Mouse (Mus musculus) heart, embryonic 16.5 days (tissue): Measurements from ENCODE around the gene Dpysl4. TPM values are rescaled to one million over a fixed set of nuclear protein-coding genes. Genes with fewer than 3 reads are reported as not detected.

Experiments used
- ATAC-seq: fragments of 200-750 bp; cut with Nextera tagmentation; replicated peaks from 2 replicates; pipeline ENCODE4 v1.8.0; 2017; ENCODE audit warnings: moderate number of reproducible peaks; ENCODE audit not compliant: insufficient read depth, low FRiP score; ENCODE audit errors: extremely low read depth
- H3K27ac ChIP-seq: fragments of 300-500 bp; sonication (generic); 2 replicates; pipeline ENCODE4 v1.5.1; 2014; ENCODE audit warnings: mild to moderate bottlenecking, low read length, control low read depth, moderate library complexity
- H3K27me3 ChIP-seq: fragments of 300-500 bp; sonication (generic); 2 replicates; pipeline ENCODE4 v1.6.1; 2014; ENCODE audit warnings: low read length, mixed read lengths; ENCODE audit not compliant: control insufficient read depth, insufficient read depth
- H3K36me3 ChIP-seq: fragments of 300-500 bp; sonication (generic); 2 replicates; pipeline ENCODE4 v1.6.1; 2014; ENCODE audit not compliant: control insufficient read depth, insufficient read depth
- H3K4me1 ChIP-seq: fragments of 300-500 bp; sonication (generic); 2 replicates; pipeline ENCODE4 v1.6.1; 2014; ENCODE audit warnings: low read length, mixed read lengths; ENCODE audit not compliant: control insufficient read depth, insufficient read depth
- H3K4me2 ChIP-seq: fragments of 300-500 bp; sonication (generic); 2 replicates; pipeline ENCODE4 v1.6.1; 2014; ENCODE audit warnings: low read depth, mild to moderate bottlenecking, control low read depth, low read length
- H3K4me3 ChIP-seq: fragments of 300-500 bp; sonication (generic); 2 replicates; pipeline ENCODE4 v1.5.1; 2014; ENCODE audit warnings: mild to moderate bottlenecking, control low read depth, low read length
- H3K9ac ChIP-seq: fragments of 300-500 bp; sonication (generic); 2 replicates; pipeline ENCODE4 v1.6.1; 2014; ENCODE audit warnings: low read length, control low read depth
- H3K9me3 ChIP-seq: fragments of 300-500 bp; sonication (generic); replicated peaks from 2 replicates; pipeline ENCODE4 v1.6.1; 2016; ENCODE audit warnings: low read length; ENCODE audit not compliant: control insufficient read depth
- WGBS: fragments of 180-500 bp; shearing (Covaris S2); extraction: QIAGEN DNeasy Blood & Tissue Kit; methylation state at CpG from one replicate; pipeline ENCODE4 v1.1.7; 2014; 5-methylcytosine and 5-hydroxymethylcytosine counted together
- polyA plus RNA-seq: library from polyadenylated mRNA; unstranded; fragments of >200 nt; fragmentation: Nextera tagmentation; extraction: Ambion mirVana; gene quantifications from 2 replicates; pipeline ENCODE4 v1.2.1, GENCODE M21; 2015

Dpysl4 gene
- polyA plus RNA-seq, 1 experiment from 2014 or later: 1.6 TPM

GRCm38 (mm10) chr7:139131538-139131937 lies 45.7 kb downstream of the Dpysl4 start:
- no peak for ATAC-seq
- H3K9me3 ChIP-seq: no peaks in the 10 kb centered on the region
- H3K4me1 ChIP-seq: peaks cover 16% of the 10 kb centered on the region
- H3K9ac ChIP-seq: no peak overlapping the region
- no peak overlapping the region for H3K27ac ChIP-seq
- WGBS: 63% methylated on average over 8 of the region's 8 CpGs
- H3K4me3 ChIP-seq: no peak overlapping the region
- H3K27me3 ChIP-seq: no peaks in the 10 kb centered on the region
- H3K36me3 ChIP-seq: no peaks in the 10 kb centered on the region
- no peak overlapping the region for H3K4me2 ChIP-seq

GRCm38 (mm10) chr7:139133446-139133845 lies 47.6 kb downstream of the Dpysl4 start:
- Histone ChIP-seq H3K4me1 (peaks cover 16% of the 10 kb centered on the region), H3K4me2 (no peak overlapping the region), H3K27me3 (no peaks in the 10 kb centered on the region), H3K36me3 (no peaks in the 10 kb centered on the region), H3K4me3 (no peak overlapping the region), H3K27ac (no peak overlapping the region), H3K9me3 (no peaks in the 10 kb centered on the region), H3K9ac (no peak overlapping the region)
- no peak for ATAC-seq
- WGBS: 47% methylated on average over 3 of the region's 3 CpGs

GRCm38 (mm10) chr7:139135236-139135635 lies 49.4 kb downstream of the Dpysl4 start:
- Histone ChIP-seq H3K27ac (peak overlapping the region; percentile 64), H3K4me2 (no peak overlapping the region), H3K27me3 (no peaks in the 10 kb centered on the region), H3K9me3 (no peaks in the 10 kb centered on the region), H3K4me1 (peaks cover 16% of the 10 kb centered on the region), H3K36me3 (no peaks in the 10 kb centered on the region), H3K9ac (no peak overlapping the region), H3K4me3 (no peak overlapping the region)
- ATAC-seq: peak; percentile 82
- WGBS: 41% methylated on average over 5 of the region's 5 CpGs

GRCm38 (mm10) chr7:139136906-139137491 lies 51.2 kb downstream of the Dpysl4 start:
- Histone ChIP-seq H3K4me2 (no peak overlapping the region), H3K9ac (no peak overlapping the region), H3K27ac (no peak overlapping the region), H3K9me3 (no peaks in the 10 kb centered on the region), H3K27me3 (no peaks in the 10 kb centered on the region; the same call in 1 of the 2 replicates), H3K4me3 (no peak overlapping the region), H3K36me3 (no peaks in the 10 kb centered on the region), H3K4me1 (peaks cover 16% of the 10 kb centered on the region)
- no peak for ATAC-seq
- 74% methylated on average over 5 of the region's 5 CpGs for WGBS

GRCm38 (mm10) chr7:139139921-139140461 lies 54.2 kb downstream of the Dpysl4 start:
- no peak for ATAC-seq
- Histone ChIP-seq H3K4me1 (peaks cover 10% of the 10 kb centered on the region), H3K4me2 (no peak overlapping the region), H3K36me3 (no peaks in the 10 kb centered on the region), H3K4me3 (no peak overlapping the region), H3K27me3 (no peaks in the 10 kb centered on the region; the same call in 1 of the 2 replicates), H3K9me3 (no peaks in the 10 kb centered on the region), H3K9ac (no peak overlapping the region), H3K27ac (no peak overlapping the region)
- 37% methylated on average over 11 of the region's 11 CpGs for WGBS

GRCm38 (mm10) chr7:139143785-139144184 lies 58.0 kb downstream of the Dpysl4 start:
- Histone ChIP-seq H3K9me3 (no peaks in the 10 kb centered on the region), H3K27me3 (peaks cover under 1% of the 10 kb centered on the region; the same call in 1 of the 2 replicates), H3K9ac (no peak overlapping the region), H3K36me3 (no peaks in the 10 kb centered on the region), H3K4me3 (no peak overlapping the region), H3K27ac (no peak overlapping the region), H3K4me2 (no peak overlapping the region), H3K4me1 (no peaks in the 10 kb centered on the region)
- ATAC-seq: no peak
- 67% methylated on average over 1 of the region's 1 CpGs for WGBS

- Histone ChIP-seq H3K4me2 (no peak overlapping the region), H3K4me1 (no peaks in the 10 kb centered on the region), H3K36me3 (no peaks in the 10 kb centered on the region), H3K27me3 (peaks cover 11% of the 10 kb centered on the region; the same call in 1 of the 2 replicates), H3K27ac (no peak overlapping the region), H3K9me3 (no peaks in the 10 kb centered on the region), H3K9ac (no peak overlapping the region), H3K4me3 (no peak overlapping the region)
- no peak for ATAC-seq
- 32% methylated on average over 7 of the region's 7 CpGs for WGBS
These were observed 60.1 kb downstream of the Dpysl4 start for GRCm38 (mm10) chr7:139145891-139146290.

GRCm38 (mm10) chr7:139147360-139147759 lies 61.6 kb downstream of the Dpysl4 start:
- Histone ChIP-seq H3K9me3 (no peaks in the 10 kb centered on the region), H3K4me1 (no peaks in the 10 kb centered on the region), H3K9ac (no peak overlapping the region), H3K27ac (no peak overlapping the region; the same call in 1 of the 2 replicates), H3K27me3 (peaks cover 11% of the 10 kb centered on the region; the same call in 1 of the 2 replicates), H3K4me2 (no peak overlapping the region), H3K36me3 (no peaks in the 10 kb centered on the region), H3K4me3 (no peak overlapping the region)
- no peak for ATAC-seq
- WGBS: 37% methylated on average over 4 of the region's 4 CpGs

- no peak for ATAC-seq
- Histone ChIP-seq H3K27me3 (peaks cover 11% of the 10 kb centered on the region; the same call in 1 of the 2 replicates), H3K4me3 (no peak overlapping the region), H3K36me3 (no peaks in the 10 kb centered on the region), H3K9ac (no peak overlapping the region), H3K27ac (no peak overlapping the region), H3K4me2 (no peak overlapping the region), H3K4me1 (no peaks in the 10 kb centered on the region), H3K9me3 (no peaks in the 10 kb centered on the region)
- 22% methylated on average over 7 of the region's 7 CpGs for WGBS
These were observed 63.6 kb downstream of the Dpysl4 start for GRCm38 (mm10) chr7:139149373-139149772.
